Mouse (Mus musculus): ENCODE results near the gene Cactin.

GRCm38 (mm10) chr10:81335393-81336340 lies 14.8 kb downstream of the Cactin start:
- TF ChIP-seq CTCF (IDR thresholded peaks at IDR 0.05; ENCODE audit: extremely low read depth, insufficient read length, insufficient replicate concordance, low read depth, low read length) (no peak), POLR2A (IDR thresholded peaks at IDR 0.05; ENCODE audit: low read depth, low read length) (no peak)
